Mouse (Mus musculus): ENCODE data around the gene Cacna2d3. TPM values are rescaled to one million over a fixed set of nuclear protein-coding genes. Genes with fewer than 3 reads are reported as not detected.

The Cacna2d3 gene
- total RNA-seq, 2 experiments from 2014 or later, result 112 to 115 TPM

DNA sequence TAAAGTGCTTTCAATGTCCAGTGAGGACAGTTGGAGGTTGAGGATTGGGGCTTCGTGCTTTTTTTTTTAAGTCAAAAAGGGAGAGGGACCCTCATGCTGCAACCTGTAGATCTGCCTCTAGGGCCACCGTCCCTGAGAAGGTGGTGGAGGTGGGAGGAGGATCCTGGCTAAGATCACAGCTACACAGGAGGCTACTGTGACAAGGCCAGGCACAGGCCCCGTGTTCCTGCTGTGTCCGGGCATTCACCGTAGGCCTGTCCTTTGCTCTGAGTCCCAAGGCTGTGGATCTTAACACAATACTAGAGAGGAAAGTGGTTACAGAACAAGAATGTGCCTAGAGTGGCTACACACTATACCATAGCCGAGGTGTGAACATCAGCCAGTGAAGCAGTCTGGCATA lies 696.3 kb downstream of the Cacna2d3 start:
- Histone ChIP-seq H3K27ac (no peak overlapping the region), H3K4me3 (no peak overlapping the region)
- intact Hi-C loops (cut with DNase I), result no loop called here
- TF ChIP-seq CTCF (IDR thresholded peaks at IDR 0.05), result no peak
- DNase-seq (ENCODE audit: extremely low spot score in 1 of 2, low spot score in 2 of 2), result no peak

DNA sequence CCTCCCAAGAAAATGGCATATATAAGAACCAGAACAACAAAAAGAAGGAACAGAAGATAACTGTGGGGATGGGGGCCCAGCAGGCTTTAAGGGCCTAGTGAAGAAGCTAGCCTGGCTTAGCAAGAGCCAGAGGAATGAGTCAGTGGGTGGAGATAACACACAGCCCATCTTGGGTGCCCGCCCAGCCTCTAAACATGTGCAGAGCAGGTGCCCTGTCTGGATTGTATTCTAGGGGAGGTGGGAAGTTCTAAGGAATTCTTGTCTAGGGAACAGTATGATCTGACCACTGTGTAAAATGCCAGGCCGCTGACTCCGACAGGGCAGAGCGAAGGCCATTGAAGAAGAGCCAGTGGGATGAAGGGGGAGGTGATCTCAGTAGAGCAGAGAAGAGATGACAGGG lies 698.4 kb downstream of the Cacna2d3 start:
- Histone ChIP-seq H3K27ac (no peak overlapping the region), H3K4me3 (no peak overlapping the region)
- no peak for TF ChIP-seq CTCF (IDR thresholded peaks at IDR 0.05)
- intact Hi-C loops (cut with DNase I), result no loop called here
- DNase-seq (ENCODE audit: extremely low spot score in 1 of 2, low spot score in 2 of 2), result no peak

DNA sequence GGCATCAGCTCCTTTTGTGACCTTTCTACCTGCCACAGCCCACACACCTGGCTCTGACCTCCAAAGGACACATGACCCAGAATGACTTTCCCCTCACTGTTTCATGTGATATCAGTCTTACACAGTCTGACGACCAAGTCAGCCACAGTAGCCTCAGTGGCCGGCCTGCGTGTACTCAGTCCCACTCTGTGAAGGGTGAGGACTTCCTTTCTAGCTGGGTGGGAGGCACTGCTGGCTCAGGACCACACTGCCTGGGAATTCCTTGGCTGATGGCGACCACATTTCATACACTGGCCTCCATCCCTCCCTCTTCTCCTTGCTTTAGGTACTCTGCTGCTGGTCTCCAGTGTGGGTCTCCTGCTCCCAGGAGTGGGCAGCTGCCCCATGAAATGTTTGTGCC lies 700.4 kb downstream of the Cacna2d3 start:
- intact Hi-C loops (cut with DNase I), result no loop called here
- TF ChIP-seq CTCF (IDR thresholded peaks at IDR 0.05), result no peak
- H3K4me3 ChIP-seq, result no peak overlapping the region
- no peak overlapping the region for H3K27ac ChIP-seq
- no peak for DNase-seq (ENCODE audit: extremely low spot score in 1 of 2, low spot score in 2 of 2)

DNA sequence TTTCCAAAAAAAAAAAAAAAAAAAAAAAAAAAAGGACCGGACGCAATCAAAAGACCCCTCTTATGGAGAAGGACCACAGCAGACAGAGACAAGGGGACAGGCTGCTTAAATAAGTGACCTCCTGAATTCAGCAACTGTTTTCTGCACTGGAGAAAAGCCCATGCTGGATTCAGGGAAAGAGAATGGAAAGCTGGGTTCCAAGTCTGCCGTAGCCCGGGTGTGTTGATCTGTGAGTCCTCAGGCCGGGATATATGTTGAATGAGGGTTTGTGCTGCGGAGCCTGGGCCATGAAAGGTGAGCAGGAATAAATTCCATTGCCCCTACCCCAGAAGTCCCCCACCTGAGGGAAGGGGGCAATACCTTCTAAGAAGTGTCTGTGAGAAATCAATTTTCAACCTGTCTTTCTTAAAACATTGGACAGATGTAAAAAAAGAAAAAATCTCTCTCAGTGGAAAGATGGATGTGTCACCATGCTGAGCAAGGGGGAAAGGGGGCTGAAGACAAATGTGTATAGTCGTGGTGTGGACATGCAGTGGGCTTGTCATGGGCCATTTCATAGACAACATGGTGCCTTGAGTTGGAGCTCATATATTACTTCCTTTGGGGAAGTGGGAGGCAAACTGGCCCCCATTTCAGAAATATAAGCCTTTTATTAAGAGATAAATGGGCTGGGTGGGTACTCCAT lies 703.2 kb downstream of the Cacna2d3 start:
- no peak overlapping the region for H3K27ac ChIP-seq
- no peak overlapping the region for H3K4me3 ChIP-seq
- TF ChIP-seq CTCF (IDR thresholded peaks at IDR 0.05), result no peak
- no peak for DNase-seq (ENCODE audit: extremely low spot score in 1 of 2, low spot score in 2 of 2)
- intact Hi-C loops (cut with DNase I), result no loop called here

DNA sequence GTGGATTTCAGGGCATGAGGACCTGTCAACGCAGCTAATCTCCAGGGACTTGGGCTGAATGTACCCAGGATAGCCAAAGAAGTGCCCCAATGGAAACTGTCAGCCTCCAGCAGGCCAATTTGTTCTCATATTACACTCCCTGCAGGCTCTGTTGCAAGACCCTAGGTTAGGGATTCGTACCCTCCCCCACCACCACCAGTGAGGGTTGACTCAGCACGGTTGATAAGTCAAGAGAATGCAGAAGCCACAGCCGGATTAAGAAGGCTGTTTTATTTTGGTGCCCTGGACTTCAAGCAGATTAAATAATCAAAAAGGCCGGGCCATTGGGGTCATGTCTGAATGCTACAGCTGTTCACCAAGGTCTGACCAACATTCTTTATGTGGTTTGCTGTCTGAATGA lies 703.8 kb downstream of the Cacna2d3 start, which contains the start of gene Lrtm1:
TSS of gene Lrtm1 (plus strand) at position 326 of the 400 bp plus-strand sequence.
- Histone ChIP-seq H3K4me3 (no peak within 1 kb of the TSS), H3K27ac (no peak within 1 kb of the TSS)
- no peak for DNase-seq (ENCODE audit: extremely low spot score in 1 of 2, low spot score in 2 of 2)
- intact Hi-C loops (cut with DNase I), result no loop called here
- TF ChIP-seq CTCF (IDR thresholded peaks at IDR 0.05), result no peak

DNA sequence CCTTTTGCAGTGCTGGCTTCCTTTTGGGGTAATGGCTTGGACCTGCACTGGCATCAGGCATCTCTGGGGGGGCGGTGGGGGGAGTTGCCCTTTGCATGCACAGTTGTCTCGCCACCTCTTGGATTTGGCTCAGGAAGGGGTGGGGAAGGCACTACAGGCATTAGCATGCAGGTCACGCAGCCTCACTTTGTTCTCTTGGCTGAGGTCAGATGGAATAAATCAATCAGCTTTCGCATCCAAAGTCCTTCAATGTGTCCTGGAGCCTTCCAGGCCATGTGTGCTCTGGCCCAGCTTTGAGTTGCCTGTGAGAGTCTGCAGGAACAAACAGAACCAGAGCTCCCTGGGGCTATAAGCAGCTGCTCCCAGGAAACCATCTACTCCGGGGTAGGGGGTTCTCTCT lies 705.8 kb downstream of the Cacna2d3 start:
- intact Hi-C loops (cut with DNase I), result no loop called here
- no peak overlapping the region for H3K27ac ChIP-seq
- no peak for DNase-seq (ENCODE audit: extremely low spot score in 1 of 2, low spot score in 2 of 2)
- no peak for TF ChIP-seq CTCF (IDR thresholded peaks at IDR 0.05)
- H3K4me3 ChIP-seq, result no peak overlapping the region

DNA sequence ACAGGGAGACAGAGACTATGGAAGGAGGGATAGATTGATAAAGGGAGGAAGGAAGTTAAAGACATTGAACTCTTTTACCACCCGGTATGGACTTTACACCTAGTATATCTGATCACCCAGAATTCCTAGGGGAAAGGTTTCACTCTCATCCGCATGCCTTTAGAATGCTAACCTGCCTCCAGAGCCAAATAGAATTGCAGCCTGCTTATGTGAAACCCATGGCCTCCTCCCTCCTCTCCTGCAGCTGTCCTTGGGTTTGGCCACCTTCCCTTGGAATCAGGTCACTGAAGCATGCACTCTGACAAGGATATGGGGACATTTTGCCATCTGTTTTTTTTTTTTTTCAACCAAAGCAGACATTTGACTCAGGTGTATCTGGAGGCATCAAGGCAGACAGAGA lies 707.0 kb downstream of the Cacna2d3 start:
- TF ChIP-seq CTCF (IDR thresholded peaks at IDR 0.05), result no peak
- H3K27ac ChIP-seq, result no peak overlapping the region
- H3K4me3 ChIP-seq, result no peak overlapping the region
- intact Hi-C loops (cut with DNase I), result no loop called here
- DNase-seq (ENCODE audit: extremely low spot score in 1 of 2, low spot score in 2 of 2), result no peak

DNA sequence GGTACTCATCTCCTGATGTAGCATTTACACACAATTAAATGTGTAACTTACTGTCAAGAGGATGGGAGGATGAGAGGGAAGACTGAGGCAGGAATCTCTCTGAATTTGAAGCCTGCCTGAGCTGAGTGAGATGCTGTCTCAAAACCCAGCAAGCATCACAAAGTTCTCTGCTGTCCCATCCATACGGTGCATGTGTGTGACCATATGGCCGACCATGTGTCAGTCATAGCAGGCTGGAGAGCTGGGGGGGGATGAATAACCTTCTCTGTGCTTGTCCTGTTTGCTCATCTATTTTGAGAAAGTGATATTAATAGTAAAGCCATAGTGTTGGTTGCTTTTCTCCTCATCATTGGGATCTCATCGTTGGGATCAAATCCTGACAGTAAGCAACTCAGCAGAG lies 708.5 kb downstream of the Cacna2d3 start:
- no peak for DNase-seq (ENCODE audit: extremely low spot score in 1 of 2, low spot score in 2 of 2)
- H3K27ac ChIP-seq, result no peak overlapping the region
- intact Hi-C loops (cut with DNase I), result no loop called here
- no peak for TF ChIP-seq CTCF (IDR thresholded peaks at IDR 0.05)
- no peak overlapping the region for H3K4me3 ChIP-seq

DNA sequence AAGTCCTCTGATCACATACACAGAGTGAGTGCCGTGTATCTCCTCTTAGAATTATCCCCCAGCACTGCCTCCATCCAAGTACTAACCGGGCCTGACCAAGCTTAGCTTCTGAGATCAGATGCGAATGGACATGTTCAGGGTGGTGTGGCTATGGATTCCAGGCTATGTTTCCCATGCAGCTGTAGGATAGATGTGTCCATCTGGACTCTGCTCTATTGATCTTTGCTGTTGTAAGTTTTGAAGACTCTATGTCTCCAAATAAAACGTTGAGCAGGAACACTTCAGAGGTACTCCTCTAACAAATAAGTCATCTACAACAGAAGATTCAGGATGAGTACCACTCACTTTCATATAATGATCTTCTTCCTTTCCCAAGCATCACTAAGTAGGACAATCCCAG lies 712.0 kb downstream of the Cacna2d3 start:
- intact Hi-C loops (cut with DNase I), result no loop called here
- no peak for TF ChIP-seq CTCF (IDR thresholded peaks at IDR 0.05)
- no peak for DNase-seq (ENCODE audit: extremely low spot score in 1 of 2, low spot score in 2 of 2)

DNA sequence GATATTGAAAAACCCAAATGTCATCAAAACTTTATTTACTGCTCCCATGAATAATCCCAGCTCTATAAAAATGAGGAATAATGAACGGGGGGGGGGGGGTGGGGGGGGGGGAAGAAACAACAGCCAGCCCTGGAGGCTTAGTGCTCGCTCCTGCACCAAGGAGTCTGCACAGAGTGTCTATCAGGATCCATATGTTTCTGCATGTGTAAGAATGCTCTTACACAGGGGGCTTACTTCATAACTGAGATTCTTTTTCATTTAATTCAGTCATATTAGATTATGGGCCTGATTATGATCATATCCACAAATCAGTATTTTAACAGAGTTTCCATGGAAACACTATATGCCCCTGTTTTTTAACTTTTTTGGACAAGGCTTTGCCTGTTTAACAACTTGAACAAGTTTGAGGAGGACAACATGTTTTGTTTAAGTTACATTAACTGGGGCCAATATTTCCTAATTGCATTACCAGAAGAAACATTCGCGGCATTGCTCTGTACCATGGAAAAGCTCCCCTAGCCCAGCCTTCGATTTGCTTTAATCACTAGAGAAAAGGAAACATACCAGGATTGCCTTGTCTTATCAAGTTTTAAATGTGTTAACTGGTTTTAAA lies 716.3 kb downstream of the Cacna2d3 start:
- TF ChIP-seq CTCF (IDR thresholded peaks at IDR 0.05), result no peak
- Histone ChIP-seq H3K27ac (no peak overlapping the region), H3K4me3 (no peak overlapping the region)
- no peak for DNase-seq (ENCODE audit: extremely low spot score in 1 of 2, low spot score in 2 of 2)
- intact Hi-C loops (cut with DNase I), result no loop called here

More for the DNA sequence above, 712.0 kb downstream of the Cacna2d3 start:
- H3K4me3 ChIP-seq, result no peak overlapping the region
- H3K27ac ChIP-seq, result no peak overlapping the region

DNA sequence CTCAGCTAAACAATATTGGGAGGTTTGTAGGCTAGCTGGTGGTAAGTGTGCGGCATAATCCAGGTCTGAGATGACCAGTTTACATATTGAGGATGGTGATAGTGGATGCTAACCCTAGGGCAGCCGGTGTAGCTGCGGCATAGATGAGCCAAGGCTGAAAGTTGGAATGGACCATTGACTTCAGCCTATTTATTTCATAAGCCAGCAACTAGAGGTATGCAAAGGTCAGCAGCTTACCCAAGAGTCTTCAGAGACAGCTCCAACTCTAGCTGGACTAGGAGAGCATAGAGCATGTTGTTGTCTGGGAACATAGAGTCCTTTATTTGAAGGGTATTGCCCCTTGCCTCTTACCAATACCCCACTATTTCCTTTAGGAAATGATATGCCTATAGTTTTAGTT lies 725.1 kb downstream of the Cacna2d3 start:
- no peak for TF ChIP-seq CTCF (IDR thresholded peaks at IDR 0.05)
- H3K4me3 ChIP-seq, result no peak overlapping the region
- DNase-seq (ENCODE audit: extremely low spot score in 1 of 2, low spot score in 2 of 2), result no peak
- intact Hi-C loops (cut with DNase I), result no loop called here
- H3K27ac ChIP-seq, result no peak overlapping the region

DNA sequence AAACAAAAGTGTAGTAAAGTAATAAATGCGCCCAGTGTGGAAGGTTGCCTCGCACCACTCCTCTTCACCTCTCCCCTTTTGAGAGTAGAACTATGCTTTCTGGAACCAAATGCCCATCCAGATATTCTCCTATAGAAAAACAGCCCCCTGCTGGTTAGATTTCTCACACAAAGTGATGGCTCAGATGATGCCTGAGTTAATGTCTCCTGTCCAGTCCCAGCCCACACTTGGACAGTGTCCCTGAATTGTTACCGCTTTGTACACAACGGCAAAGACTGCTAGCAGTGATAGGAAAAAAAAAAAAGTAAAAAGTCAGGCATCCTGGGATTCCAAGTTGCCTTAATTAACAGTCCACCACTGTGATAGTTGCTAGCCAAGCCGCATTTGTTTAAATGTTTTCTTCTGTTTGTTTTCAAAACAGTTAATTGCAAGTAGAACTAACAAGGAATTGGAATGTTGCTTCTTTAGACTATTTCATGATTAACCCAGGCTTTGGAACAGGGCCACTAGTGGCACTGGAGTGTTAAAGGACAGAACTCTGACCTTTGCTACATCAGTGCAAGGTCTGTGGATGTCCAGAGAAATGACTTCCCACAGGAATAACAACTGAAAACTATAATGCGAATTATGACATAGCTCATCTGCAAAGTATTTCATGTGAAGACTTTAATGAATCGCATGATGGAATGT lies 733.3 kb downstream of the Cacna2d3 start:
- no peak; the same call in none of the 2 replicates for TF ChIP-seq CTCF (IDR thresholded peaks at IDR 0.05)
- no peak for DNase-seq (ENCODE audit: extremely low spot score in 1 of 2, low spot score in 2 of 2)
- intact Hi-C loops (cut with DNase I), result no loop called here

More for the DNA sequence above, 733.3 kb downstream of the Cacna2d3 start:
- Histone ChIP-seq H3K27ac (no peak overlapping the region), H3K4me3 (no peak overlapping the region)
